Mouse (Mus musculus): Measurements from ENCODE around the gene Mrps35.

Gene Mrps35

DNA sequence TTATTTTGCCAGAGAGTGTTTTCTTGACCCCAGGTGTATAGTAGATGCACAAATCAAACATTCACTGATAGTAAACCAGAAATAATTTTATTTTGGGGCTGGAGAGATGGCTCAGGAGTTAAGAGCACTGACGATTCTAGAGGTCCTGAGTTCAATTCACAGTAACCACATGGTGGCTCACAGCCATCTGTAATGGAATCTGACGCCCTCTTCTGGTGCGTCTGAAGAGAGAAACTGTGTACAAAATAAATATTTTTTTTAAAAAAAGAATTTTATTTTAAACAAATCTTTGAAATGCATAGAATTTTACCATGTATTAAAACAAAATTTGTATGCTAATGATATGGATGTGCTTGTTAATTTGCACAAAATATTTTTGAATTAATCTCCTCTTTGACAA, 46.0 kb downstream of the Mrps35 start:
- Histone ChIP-seq H3K36me3 (ENCODE audit: control insufficient read depth, insufficient read depth, low read length, poor library complexity, severe bottlenecking) (no peaks in the 10 kb centered on the region), H3K27me3 (ENCODE audit: control insufficient read depth, insufficient read depth, low read length, poor library complexity, severe bottlenecking) (no peaks in the 10 kb centered on the region)
- no peak for DNase-seq (ENCODE audit: low read depth, low spot score)

DNA sequence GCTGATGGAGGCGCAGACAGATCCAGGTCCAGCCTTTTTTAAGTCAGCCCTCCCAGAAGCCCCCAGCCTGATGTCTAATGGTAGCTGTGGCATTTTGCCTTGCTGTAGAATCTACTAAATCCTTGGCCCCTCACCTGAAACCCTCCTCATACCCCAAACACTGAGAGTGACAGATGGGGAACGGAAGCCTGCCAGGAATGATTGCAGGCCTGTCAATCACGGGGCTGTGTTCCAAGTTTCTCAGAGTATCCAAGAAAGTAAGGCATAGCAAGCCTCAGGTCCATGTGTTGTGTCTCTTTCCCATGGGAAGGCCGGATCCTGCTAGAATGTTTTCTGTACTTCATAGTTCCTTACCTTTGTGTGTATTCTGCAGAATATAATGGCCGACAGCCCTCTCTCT, 47.6 kb downstream of the Mrps35 start:
- Histone ChIP-seq H3K36me3 (ENCODE audit: control insufficient read depth, insufficient read depth, low read length, poor library complexity, severe bottlenecking) (no peaks in the 10 kb centered on the region), H3K27me3 (ENCODE audit: control insufficient read depth, insufficient read depth, low read length, poor library complexity, severe bottlenecking) (no peaks in the 10 kb centered on the region)
- DNase-seq (ENCODE audit: low read depth, low spot score), result no peak

DNA sequence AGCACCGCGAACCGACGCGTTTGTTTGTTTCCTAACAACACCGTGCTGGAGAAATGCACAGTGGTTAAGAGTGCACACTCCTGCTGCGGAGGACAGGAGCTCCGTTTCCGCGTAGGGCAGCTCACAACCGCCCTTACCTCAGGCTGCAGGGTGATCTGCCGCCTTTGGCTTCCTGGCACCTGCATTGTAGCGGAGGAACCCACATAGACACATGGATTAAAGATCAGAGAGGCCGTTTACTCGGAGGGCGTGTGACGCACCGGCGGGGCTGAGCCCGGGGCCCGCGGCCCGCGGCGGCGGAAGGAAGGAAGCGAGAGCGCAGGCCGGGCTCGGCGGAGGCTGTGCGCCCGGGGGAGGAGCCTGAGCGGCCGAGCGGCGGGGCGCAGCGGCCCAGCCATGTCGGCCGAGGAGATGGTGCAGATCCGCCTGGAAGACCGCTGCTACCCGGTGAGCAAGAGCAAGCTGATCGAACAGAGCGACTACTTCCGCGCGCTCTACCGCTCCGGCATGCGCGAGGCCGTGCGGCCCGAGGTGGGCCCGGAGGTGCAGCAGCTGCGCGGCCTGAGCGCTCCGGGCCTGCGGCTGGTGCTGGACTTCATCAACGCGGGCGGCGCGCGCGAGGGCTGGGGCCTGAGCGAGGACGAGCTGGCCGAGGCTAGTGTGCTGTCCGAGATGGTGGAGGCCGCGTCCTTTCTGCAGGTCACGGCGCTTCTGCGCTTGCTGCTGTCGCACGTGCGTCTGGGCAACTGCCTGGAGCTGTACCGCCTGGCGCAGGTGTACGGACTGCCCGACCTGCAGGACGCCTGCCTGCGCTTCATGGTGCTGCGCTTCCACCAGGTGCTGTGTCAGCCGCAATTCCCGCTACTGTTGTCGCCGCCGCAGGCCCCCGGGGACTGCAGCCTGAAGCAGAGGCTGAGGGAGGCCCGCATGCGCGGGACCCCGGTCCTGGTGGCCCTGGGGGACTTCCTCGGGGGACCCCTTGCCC, 48.9 kb downstream of the Mrps35 start, which contains the start of gene Klhl42:
Gene Klhl42, plus strand, starts transcription at position 244 of the 985 bp plus-strand sequence.
- Histone ChIP-seq H3K27me3 (ENCODE audit: control insufficient read depth, insufficient read depth, low read length, poor library complexity, severe bottlenecking) (no peaks in the 10 kb centered on the region), H3K36me3 (ENCODE audit: control insufficient read depth, insufficient read depth, low read length, poor library complexity, severe bottlenecking) (peaks cover 3% of the 10 kb centered on the region; the same call in 1 of the 2 replicates)
- DNase-seq (ENCODE audit: low read depth, low spot score), result peak; percentile 78

DNA sequence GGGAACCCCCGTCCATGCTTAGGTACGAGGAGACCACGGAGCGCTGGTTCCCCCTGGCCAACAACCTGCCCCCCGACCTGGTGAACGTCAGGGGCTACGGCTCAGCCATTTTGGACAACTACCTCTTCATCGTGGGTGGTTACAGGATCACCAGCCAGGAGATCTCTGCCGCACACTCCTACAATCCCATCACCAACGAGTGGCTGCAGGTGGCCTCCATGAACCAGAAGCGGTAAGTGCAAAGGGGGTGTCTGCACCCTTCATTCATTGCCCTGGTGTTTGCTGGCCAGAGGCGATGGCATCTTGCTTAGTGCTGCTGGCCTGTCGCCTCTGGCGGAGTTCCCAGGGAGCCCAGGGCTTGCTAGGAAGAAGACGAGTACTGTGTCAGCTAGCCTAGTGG, 49.6 kb downstream of the Mrps35 start:
- DNase-seq (ENCODE audit: low read depth, low spot score), result no peak
- peaks cover 3% of the 10 kb centered on the region; the same call in 1 of the 2 replicates for H3K36me3 ChIP-seq (ENCODE audit: control insufficient read depth, insufficient read depth, low read length, poor library complexity, severe bottlenecking)
- H3K27me3 ChIP-seq (ENCODE audit: control insufficient read depth, insufficient read depth, low read length, poor library complexity, severe bottlenecking), result no peaks in the 10 kb centered on the region

DNA sequence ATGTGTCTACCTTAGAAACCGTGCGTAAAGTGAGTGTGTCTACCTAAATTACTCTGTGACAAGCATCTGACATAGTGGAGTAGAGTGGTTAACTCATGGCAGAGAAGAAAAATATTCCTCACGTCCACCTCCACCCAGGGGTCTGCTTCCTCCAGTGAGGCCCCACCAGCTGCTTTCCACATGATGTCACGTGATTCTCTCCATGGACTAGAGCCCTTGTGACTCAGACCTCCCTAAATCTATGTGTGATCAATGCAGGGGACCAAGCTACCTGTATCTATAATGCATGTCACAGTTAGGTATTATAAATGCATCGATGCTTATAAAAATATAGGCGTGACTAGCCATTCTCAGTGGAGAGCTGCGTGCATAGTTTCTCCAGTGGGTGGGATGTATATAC, 52.2 kb downstream of the Mrps35 start:
- DNase-seq (ENCODE audit: low read depth, low spot score), result no peak
- Histone ChIP-seq H3K36me3 (ENCODE audit: control insufficient read depth, insufficient read depth, low read length, poor library complexity, severe bottlenecking) (peaks cover 3% of the 10 kb centered on the region; the same call in 1 of the 2 replicates), H3K27me3 (ENCODE audit: control insufficient read depth, insufficient read depth, low read length, poor library complexity, severe bottlenecking) (no peaks in the 10 kb centered on the region)

DNA sequence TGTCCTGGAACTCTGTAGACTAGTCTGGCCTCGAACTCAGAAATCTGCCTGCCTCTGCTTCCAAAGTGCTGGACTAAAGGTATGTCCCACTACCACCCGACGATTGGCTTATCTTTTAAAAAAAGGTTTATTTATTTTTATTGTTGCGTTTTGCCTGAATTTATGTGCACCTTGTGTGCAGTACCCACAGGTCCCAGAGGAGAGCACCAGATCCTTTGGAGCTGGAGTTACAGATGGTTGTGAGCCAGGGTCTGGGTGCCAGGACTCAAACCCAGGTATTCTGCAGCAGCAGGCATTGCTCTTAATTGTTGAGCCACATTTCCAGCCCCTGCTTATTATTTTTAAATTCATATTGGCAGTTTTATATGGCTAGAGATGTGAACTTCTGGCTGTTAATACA, 53.5 kb downstream of the Mrps35 start:
- DNase-seq (ENCODE audit: low read depth, low spot score), result no peak
- Histone ChIP-seq H3K36me3 (ENCODE audit: control insufficient read depth, insufficient read depth, low read length, poor library complexity, severe bottlenecking) (peaks cover 3% of the 10 kb centered on the region; the same call in 1 of the 2 replicates), H3K27me3 (ENCODE audit: control insufficient read depth, insufficient read depth, low read length, poor library complexity, severe bottlenecking) (no peaks in the 10 kb centered on the region)

DNA sequence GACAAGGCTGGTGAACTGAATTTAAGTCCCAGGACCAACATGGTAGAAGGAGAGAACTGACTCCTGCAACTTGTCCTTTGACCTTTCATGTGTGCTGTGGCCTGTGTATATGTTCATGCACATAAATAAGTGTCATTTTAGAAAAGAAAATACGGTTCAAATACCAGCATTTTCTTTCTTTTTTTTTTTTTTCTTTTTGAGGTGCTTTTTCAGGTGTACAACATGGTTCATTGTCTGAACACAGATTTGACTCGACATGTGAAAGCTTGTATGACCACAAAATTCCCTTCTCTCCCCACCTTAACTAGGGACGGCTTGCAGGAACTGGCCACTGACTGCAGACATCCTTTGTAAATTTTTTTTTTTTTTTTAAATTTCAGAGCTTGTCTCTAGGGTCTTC, 54.4 kb downstream of the Mrps35 start:
- DNase-seq (ENCODE audit: low read depth, low spot score), result no peak
- Histone ChIP-seq H3K27me3 (ENCODE audit: control insufficient read depth, insufficient read depth, low read length, poor library complexity, severe bottlenecking) (no peaks in the 10 kb centered on the region), H3K36me3 (ENCODE audit: control insufficient read depth, insufficient read depth, low read length, poor library complexity, severe bottlenecking) (peaks cover 3% of the 10 kb centered on the region; the same call in 1 of the 2 replicates)

DNA sequence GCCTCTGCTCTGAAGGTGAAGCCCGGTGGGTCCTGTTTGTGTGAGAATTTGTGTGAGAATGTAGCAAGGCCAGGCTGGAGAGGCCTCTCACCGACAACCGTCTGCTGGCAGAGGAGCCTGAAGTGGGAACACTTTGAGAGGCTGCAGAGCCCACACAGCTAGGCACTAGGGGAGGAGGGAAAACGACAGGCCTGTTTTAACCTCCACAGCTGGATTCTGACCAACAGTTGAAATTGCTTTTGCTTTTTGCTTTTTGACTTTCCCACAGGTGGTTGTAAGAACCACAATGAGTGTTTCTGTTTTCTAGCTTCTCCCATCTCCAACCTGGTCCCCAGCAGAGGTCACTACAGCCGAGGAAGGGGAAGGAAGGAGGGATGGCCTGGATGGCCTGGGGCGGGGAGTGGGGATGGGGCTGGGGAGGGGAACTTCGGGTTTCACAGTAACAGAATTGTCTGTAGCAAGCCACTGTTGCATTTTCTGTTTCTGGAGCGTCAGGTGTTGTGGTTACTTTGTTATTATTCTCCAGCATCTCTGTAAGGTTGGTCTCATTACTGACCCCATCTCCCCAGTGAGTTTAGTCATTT, 54.9 kb downstream of the Mrps35 start:
- H3K36me3 ChIP-seq (ENCODE audit: control insufficient read depth, insufficient read depth, low read length, poor library complexity, severe bottlenecking), result peaks cover 3% of the 10 kb centered on the region; the same call in 1 of the 2 replicates
- no peak for DNase-seq (ENCODE audit: low read depth, low spot score)

DNA sequence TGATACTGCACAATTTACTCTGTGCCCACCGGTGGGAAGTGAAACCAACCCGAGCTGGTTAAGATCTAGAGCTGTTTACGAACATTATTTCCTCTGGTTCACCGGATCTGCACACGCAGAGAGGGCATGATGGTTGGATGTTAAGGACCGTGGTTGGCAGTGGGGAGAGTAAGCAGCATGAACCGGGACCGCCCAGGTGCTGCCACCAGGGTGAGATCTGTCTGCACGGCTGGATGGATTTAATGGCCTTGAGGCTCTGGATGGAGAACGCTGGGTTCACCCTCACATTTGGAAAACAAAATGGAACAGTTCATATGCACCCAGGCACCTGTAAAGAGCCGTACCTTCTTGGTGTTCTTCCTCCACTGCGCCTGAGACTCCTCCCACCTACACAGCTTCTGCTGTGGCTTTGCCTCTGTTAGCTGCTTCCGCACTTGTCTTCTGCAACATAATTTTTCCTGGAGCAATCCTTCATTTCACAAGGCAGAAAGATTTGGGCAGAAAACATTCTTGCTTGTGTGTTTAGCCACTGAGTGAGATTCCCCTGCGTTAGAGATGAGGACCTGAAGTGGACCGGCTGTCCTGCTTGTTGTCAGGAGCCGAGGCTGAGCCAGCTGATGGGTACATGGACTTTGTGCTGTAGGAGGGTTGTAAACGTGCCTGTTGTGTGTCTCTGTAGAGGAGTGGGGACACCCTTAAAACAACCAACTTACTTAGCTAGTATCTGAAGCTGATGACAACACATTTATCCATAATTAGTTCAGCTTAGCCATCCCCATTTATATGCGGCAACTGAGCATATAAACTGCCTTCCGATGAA, 57.1 kb downstream of the Mrps35 start:
- peaks cover 3% of the 10 kb centered on the region; the same call in 1 of the 2 replicates for H3K36me3 ChIP-seq (ENCODE audit: control insufficient read depth, insufficient read depth, low read length, poor library complexity, severe bottlenecking)
- DNase-seq (ENCODE audit: low read depth, low spot score), result peak; percentile 78
- H3K27me3 ChIP-seq (ENCODE audit: control insufficient read depth, insufficient read depth, low read length, poor library complexity, severe bottlenecking), result no peaks in the 10 kb centered on the region

More for the DNA sequence above, 54.9 kb downstream of the Mrps35 start:
- H3K27me3 ChIP-seq (ENCODE audit: control insufficient read depth, insufficient read depth, low read length, poor library complexity, severe bottlenecking), result no peaks in the 10 kb centered on the region

DNA sequence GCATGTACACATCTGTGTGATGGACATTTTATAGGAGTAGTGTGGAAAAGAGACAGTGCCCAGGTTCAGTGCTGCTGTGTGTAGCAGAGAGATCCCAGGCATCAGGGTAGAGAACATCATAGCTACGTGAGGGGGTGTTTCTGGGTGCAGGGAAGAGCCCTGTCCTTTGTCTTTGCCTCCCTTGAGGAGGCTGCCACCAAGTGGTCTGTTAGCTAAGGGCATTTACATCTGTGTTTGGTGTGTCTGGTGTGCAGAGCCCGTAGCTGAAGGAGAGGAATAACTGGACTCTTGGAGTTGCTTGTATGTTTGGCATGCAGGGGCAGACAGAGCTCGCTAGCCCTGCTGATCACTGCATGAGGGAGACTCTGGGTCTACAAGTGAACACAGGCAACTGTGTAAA, 59.7 kb downstream of the Mrps35 start:
- peak; percentile 45 for DNase-seq (ENCODE audit: low read depth, low spot score)
- Histone ChIP-seq H3K36me3 (ENCODE audit: control insufficient read depth, insufficient read depth, low read length, poor library complexity, severe bottlenecking) (peaks cover 5% of the 10 kb centered on the region; the same call in 1 of the 2 replicates), H3K27me3 (ENCODE audit: control insufficient read depth, insufficient read depth, low read length, poor library complexity, severe bottlenecking) (no peaks in the 10 kb centered on the region)

DNA sequence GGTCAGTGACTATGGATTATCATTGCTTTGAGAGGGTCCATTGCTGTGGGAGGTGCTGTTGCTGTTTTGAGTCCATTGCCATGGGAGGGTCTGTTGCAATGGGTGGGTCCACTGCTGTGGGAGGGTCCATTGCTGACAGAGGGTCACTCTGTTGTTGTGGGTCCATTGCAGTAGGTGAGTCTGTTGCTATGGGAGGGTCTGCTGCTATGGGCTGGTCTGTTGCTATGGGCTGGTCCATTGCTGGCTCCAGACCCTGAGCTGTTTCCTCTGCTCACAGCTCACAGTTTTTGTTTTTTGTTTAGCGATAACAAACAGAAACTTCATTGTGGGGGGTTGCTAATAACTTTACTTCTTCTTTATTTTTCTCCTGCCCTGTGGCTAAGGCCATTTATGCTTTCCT, 63.0 kb downstream of the Mrps35 start:
- DNase-seq (ENCODE audit: low read depth, low spot score), result no peak
- Histone ChIP-seq H3K27me3 (ENCODE audit: control insufficient read depth, insufficient read depth, low read length, poor library complexity, severe bottlenecking) (no peaks in the 10 kb centered on the region), H3K36me3 (ENCODE audit: control insufficient read depth, insufficient read depth, low read length, poor library complexity, severe bottlenecking) (peaks cover 10% of the 10 kb centered on the region)

DNA sequence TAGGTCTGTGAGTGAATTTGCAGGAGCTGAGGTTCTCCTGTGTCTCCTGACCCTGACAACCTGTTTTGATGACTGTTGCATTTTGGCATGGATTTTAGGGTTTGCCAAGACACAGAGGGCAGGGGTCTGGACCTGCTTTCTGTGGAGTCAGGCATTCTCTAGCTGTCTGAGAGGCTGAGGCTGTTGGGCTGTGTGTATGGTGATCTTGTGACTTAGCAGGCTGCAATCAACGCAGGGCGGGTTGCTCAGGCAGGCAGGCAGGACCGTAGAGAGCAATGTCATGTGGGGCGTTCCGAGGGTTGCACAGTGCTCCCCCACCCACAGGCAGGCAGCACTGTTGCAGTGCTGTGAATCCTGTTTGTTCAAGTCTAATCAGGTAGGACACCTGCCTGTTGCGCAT, 64.2 kb downstream of the Mrps35 start:
- DNase-seq (ENCODE audit: low read depth, low spot score), result no peak

DNA sequence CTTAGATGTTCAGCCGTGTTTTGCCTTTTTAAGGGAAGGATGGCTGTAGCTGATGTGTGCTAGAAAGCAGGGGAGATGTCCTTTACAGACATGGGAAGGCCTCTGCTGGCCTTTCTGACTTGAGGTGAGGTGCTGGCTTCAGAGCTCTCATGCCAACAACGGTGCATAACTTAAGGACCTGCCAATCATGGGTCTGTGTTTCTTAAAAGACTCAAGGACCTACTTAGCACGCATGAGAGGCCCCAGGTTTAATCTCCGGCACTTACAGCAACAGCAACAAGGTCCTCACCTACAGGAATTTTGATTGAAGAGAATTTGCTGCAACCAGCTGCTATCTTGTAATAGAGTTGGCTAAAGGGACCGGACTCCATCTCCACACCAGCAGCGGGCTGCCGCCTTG, 66.7 kb downstream of the Mrps35 start:
- H3K27me3 ChIP-seq (ENCODE audit: control insufficient read depth, insufficient read depth, low read length, poor library complexity, severe bottlenecking), result no peaks in the 10 kb centered on the region
- DNase-seq (ENCODE audit: low read depth, low spot score), result no peak
- peaks cover 11% of the 10 kb centered on the region for H3K36me3 ChIP-seq (ENCODE audit: control insufficient read depth, insufficient read depth, low read length, poor library complexity, severe bottlenecking)

More for the DNA sequence above, 64.2 kb downstream of the Mrps35 start:
- Histone ChIP-seq H3K27me3 (ENCODE audit: control insufficient read depth, insufficient read depth, low read length, poor library complexity, severe bottlenecking) (no peaks in the 10 kb centered on the region), H3K36me3 (ENCODE audit: control insufficient read depth, insufficient read depth, low read length, poor library complexity, severe bottlenecking) (peaks cover 11% of the 10 kb centered on the region)

DNA sequence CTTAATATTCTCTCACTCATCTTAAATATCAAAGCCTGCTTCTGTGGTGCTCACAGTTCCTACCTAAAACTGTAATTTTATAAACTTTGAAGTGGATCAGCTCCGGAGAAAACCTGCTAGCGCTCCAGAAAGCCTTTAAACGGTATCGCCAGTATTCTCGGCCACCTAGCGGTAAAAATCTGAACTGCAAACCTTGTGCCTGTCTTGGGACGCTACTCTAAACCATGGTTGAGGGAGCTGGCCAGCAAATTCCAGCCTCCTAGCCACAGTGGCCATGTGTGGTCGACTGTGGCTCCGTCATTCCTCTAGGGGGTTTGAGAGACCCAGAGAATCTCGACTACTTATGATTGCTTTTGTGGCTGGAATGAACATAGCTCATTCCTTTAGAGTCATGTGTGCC, 74.0 kb downstream of the Mrps35 start:
- peak; percentile 80 for DNase-seq (ENCODE audit: low read depth, low spot score)
- Histone ChIP-seq H3K27me3 (ENCODE audit: control insufficient read depth, insufficient read depth, low read length, poor library complexity, severe bottlenecking) (no peaks in the 10 kb centered on the region), H3K36me3 (ENCODE audit: control insufficient read depth, insufficient read depth, low read length, poor library complexity, severe bottlenecking) (no peaks in the 10 kb centered on the region)
